Mouse (Mus musculus): ENCODE data around the gene Adh4. TPM values are rescaled to one million over a fixed set of nuclear protein-coding genes. Genes with fewer than 3 reads are reported as not detected.

The Adh4 gene
- total and polyA plus RNA-seq, 3 experiments, result 0.25 TPM; not detected in 2

- no peaks in the 10 kb centered on the region for H3K4me1 ChIP-seq (ENCODE audit: control insufficient read depth in 1 of 2, insufficient read depth in 2 of 2)
- H3K27ac ChIP-seq (ENCODE audit: insufficient read depth, low read depth), result no peak overlapping the region
- H3K4me2 ChIP-seq (ENCODE audit: insufficient read depth, low read depth, poor library complexity, severe bottlenecking), result no peak overlapping the region
- H3K36me3 ChIP-seq (replicated peaks in 1 of 2; ENCODE audit: control insufficient read depth in 1 of 2, insufficient read depth in 1 of 2, low read length in 1 of 2), result no peaks in the 10 kb centered on the region
- H3K27me3 ChIP-seq (replicated peaks), result no peaks in the 10 kb centered on the region
- dilution Hi-C loops (cut with MboI; ENCODE audit: extremely low pct_ligation_motif_present, extremely low pct_unique_long_range_greater_than_20kb, low sequenced_read_pairs) (no loop called here), in situ Hi-C loops (cut with MboI; ENCODE audit: low pct_ligation_motif_present, low pct_unique_long_range_greater_than_20kb, low sequenced_read_pairs) (loop anchor here (10.0 to 25.0 kb wide), 4 partner anchors 207 to 645 kb away; partner anchors contain the start of gene 4930579F01Rik)
- H3K9me3 ChIP-seq (replicated peaks; ENCODE audit: low read length), result peaks cover 7% of the 10 kb centered on the region
- no peaks in the 10 kb centered on the region for H3K79me2 ChIP-seq (replicated peaks; ENCODE audit: control insufficient read depth, extremely low read depth, insufficient read depth, poor library complexity, severe bottlenecking)
- TF ChIP-seq ELF1 (IDR thresholded peaks at IDR 0.05; ENCODE audit: low read depth, low read length) (no peak), SMC3 (IDR thresholded peaks at IDR 0.05; ENCODE audit: low read depth, low read length) (peak; percentile 90), ZC3H11A (IDR thresholded peaks at IDR 0.05; ENCODE audit: low read depth, low read length) (peak; percentile 72; the same call in 1 of the 2 replicates), RAD21 (IDR thresholded peaks at IDR 0.05; ENCODE audit: low read depth, low read length) (peak; percentile 98), NRF1 (IDR thresholded peaks at IDR 0.05; ENCODE audit: low read depth, low read length) (no peak), CTCF (conservative IDR thresholded peaks at IDR 0.05 in 1 of 2, IDR thresholded peaks at IDR 0.05 in 1 of 2; ENCODE audit: low read depth in 2 of 2, low read length in 2 of 2) (peak in 1 of 2 experiments; percentile 94; a peak in 3 of 4 replicates)
- H3K4me3 ChIP-seq (replicated peaks in 1 of 3; ENCODE audit: low read depth in 2 of 3, low read length in 2 of 3, poor library complexity in 1 of 3), result no peak overlapping the region
- no peak overlapping the region for H3K9ac ChIP-seq (ENCODE audit: insufficient read depth, low read depth)
- peak; percentile 58 for DNase-seq (ENCODE audit: extremely low read depth)
Observed at GRCm38 (mm10) chr3:138431835-138432234, 16.6 kb downstream of the Adh4 start.

- Histone ChIP-seq H3K27me3 (replicated peaks) (no peaks in the 10 kb centered on the region), H3K4me2 (ENCODE audit: insufficient read depth, low read depth, poor library complexity, severe bottlenecking) (no peak overlapping the region), H3K4me3 (replicated peaks in 1 of 3; ENCODE audit: low read depth in 2 of 3, low read length in 2 of 3, poor library complexity in 1 of 3) (no peak overlapping the region), H3K27ac (ENCODE audit: insufficient read depth, low read depth) (no peak overlapping the region), H3K9ac (ENCODE audit: insufficient read depth, low read depth) (no peak overlapping the region), H3K79me2 (replicated peaks; ENCODE audit: control insufficient read depth, extremely low read depth, insufficient read depth, poor library complexity, severe bottlenecking) (peaks cover 5% of the 10 kb centered on the region), H3K4me1 (ENCODE audit: control insufficient read depth in 1 of 2, insufficient read depth in 2 of 2) (peaks cover 0 to 11% of the 10 kb centered on the region in 2 experiments; a peak in 2 of 4 replicates), H3K9me3 (replicated peaks; ENCODE audit: low read length) (peaks cover 7% of the 10 kb centered on the region), H3K36me3 (replicated peaks in 1 of 2; ENCODE audit: control insufficient read depth in 1 of 2, insufficient read depth in 1 of 2, low read length in 1 of 2) (no peaks in the 10 kb centered on the region)
- dilution Hi-C loops (cut with MboI; ENCODE audit: extremely low pct_ligation_motif_present, extremely low pct_unique_long_range_greater_than_20kb, low sequenced_read_pairs) (no loop called here), in situ Hi-C loops (cut with MboI; ENCODE audit: low pct_ligation_motif_present, low pct_unique_long_range_greater_than_20kb, low sequenced_read_pairs) (loop anchor here (10.0 to 25.0 kb wide), 4 partner anchors 214 to 651 kb away; partner anchors contain the start of gene 4930579F01Rik)
- no peak for TF ChIP-seq JUND (conservative IDR thresholded peaks at IDR 0.05; ENCODE audit: low read depth, low read length)
- no peak for TF ChIP-seq ZC3H11A (IDR thresholded peaks at IDR 0.05; ENCODE audit: low read depth, low read length)
- no peak for TF ChIP-seq SMC3 (IDR thresholded peaks at IDR 0.05; ENCODE audit: low read depth, low read length)
- no peak for TF ChIP-seq ZNF384 (IDR thresholded peaks at IDR 0.05; ENCODE audit: low read depth, low read length)
- no peak for TF ChIP-seq PAX5 (IDR thresholded peaks at IDR 0.05; ENCODE audit: low read length)
- no peak for TF ChIP-seq ZMIZ1 (IDR thresholded peaks at IDR 0.05; ENCODE audit: low read depth, low read length)
- no peak for TF ChIP-seq NRF1 (IDR thresholded peaks at IDR 0.05; ENCODE audit: low read depth, low read length)
- no peak for TF ChIP-seq E2F4 (IDR thresholded peaks at IDR 0.05; ENCODE audit: insufficient replicate concordance, low read depth, low read length)
- no peak for TF ChIP-seq TBP (conservative IDR thresholded peaks at IDR 0.05; ENCODE audit: low read depth, low read length)
- TF ChIP-seq CTCF (conservative IDR thresholded peaks at IDR 0.05 in 1 of 2, IDR thresholded peaks at IDR 0.05 in 1 of 2; ENCODE audit: low read depth in 2 of 2, low read length in 2 of 2), result no peak
- DNase-seq (ENCODE audit: extremely low read depth), result no peak
Observed at GRCm38 (mm10) chr3:138438716-138439115, 23.4 kb downstream of the Adh4 start.

- in situ Hi-C loops (cut with MboI; ENCODE audit: low pct_ligation_motif_present, low pct_unique_long_range_greater_than_20kb, low sequenced_read_pairs) (loop anchor here (25.0 kb wide), 2 partner anchors 480 to 655 kb away; no protein-coding TSS in a partner anchor), dilution Hi-C loops (cut with MboI; ENCODE audit: extremely low pct_ligation_motif_present, extremely low pct_unique_long_range_greater_than_20kb, low sequenced_read_pairs) (no loop called here)
- peak overlapping the region; percentile 77 to 92 (median 85) for H3K4me3 ChIP-seq (replicated peaks in 1 of 3; ENCODE audit: low read depth in 2 of 3, low read length in 2 of 3, poor library complexity in 1 of 3)
- DNase-seq (ENCODE audit: extremely low read depth), result no peak
- H3K27ac ChIP-seq (ENCODE audit: insufficient read depth, low read depth), result peak overlapping the region; percentile 7; the same call in 1 of the 2 replicates
- no peaks in the 10 kb centered on the region for H3K27me3 ChIP-seq (replicated peaks)
- H3K79me2 ChIP-seq (replicated peaks; ENCODE audit: control insufficient read depth, extremely low read depth, insufficient read depth, poor library complexity, severe bottlenecking), result peaks cover 22% of the 10 kb centered on the region
- no peaks in the 10 kb centered on the region for H3K9me3 ChIP-seq (replicated peaks; ENCODE audit: low read length)
- peak overlapping the region; percentile 91 for H3K9ac ChIP-seq (ENCODE audit: insufficient read depth, low read depth)
- H3K4me1 ChIP-seq (ENCODE audit: control insufficient read depth in 1 of 2, insufficient read depth in 2 of 2), result peaks cover 7 to 25% of the 10 kb centered on the region in 2 experiments; a peak in 3 of 4 replicates
- H3K36me3 ChIP-seq (replicated peaks in 1 of 2; ENCODE audit: control insufficient read depth in 1 of 2, insufficient read depth in 1 of 2, low read length in 1 of 2), result peaks cover 25 to 30% of the 10 kb centered on the region in 2 experiments
- H3K4me2 ChIP-seq (ENCODE audit: insufficient read depth, low read depth, poor library complexity, severe bottlenecking), result peak overlapping the region; percentile 97
- TF ChIP-seq CHD2 (IDR thresholded peaks at IDR 0.05; ENCODE audit: low read length) (no peak), CHD1 (IDR thresholded peaks at IDR 0.05; ENCODE audit: low read depth, low read length) (no peak), POLR2A (IDR thresholded peaks at IDR 0.05; ENCODE audit: low read depth, low read length) (no peak), GABPA (IDR thresholded peaks at IDR 0.05; ENCODE audit: insufficient replicate concordance, low read depth, low read length) (no peak), MYC (IDR thresholded peaks at IDR 0.05; ENCODE audit: low read depth, low read length) (no peak), BHLHE40 (IDR thresholded peaks at IDR 0.05; ENCODE audit: low read depth, low read length) (no peak), JUN (IDR thresholded peaks at IDR 0.05; ENCODE audit: insufficient read depth, low read depth, low read length) (no peak), PAX5 (IDR thresholded peaks at IDR 0.05; ENCODE audit: low read length) (no peak), TCF12 (IDR thresholded peaks at IDR 0.05; ENCODE audit: low read depth, low read length) (no peak), TBP (conservative IDR thresholded peaks at IDR 0.05; ENCODE audit: low read depth, low read length) (no peak), USF2 (conservative IDR thresholded peaks at IDR 0.05; ENCODE audit: low read depth, low read length) (no peak; the same call in 1 of the 2 replicates), SIN3A (IDR thresholded peaks at IDR 0.05; ENCODE audit: low read length) (no peak), RCOR1 (conservative IDR thresholded peaks at IDR 0.05; ENCODE audit: low read depth, low read length) (no peak), ZNF384 (IDR thresholded peaks at IDR 0.05; ENCODE audit: low read depth, low read length) (no peak), ZKSCAN1 (IDR thresholded peaks at IDR 0.05; ENCODE audit: borderline replicate concordance, low read depth, low read length) (no peak), IRF4 (IDR thresholded peaks at IDR 0.05; ENCODE audit: low read depth, low read length) (no peak)
Observed at GRCm38 (mm10) chr3:138442203-138442602, 26.9 kb downstream of the Adh4 start.

Measured in CH12.LX (cell line).